14 mouse cellular contexts compared by ENCODE assay signal in the genomic region with DNA sequence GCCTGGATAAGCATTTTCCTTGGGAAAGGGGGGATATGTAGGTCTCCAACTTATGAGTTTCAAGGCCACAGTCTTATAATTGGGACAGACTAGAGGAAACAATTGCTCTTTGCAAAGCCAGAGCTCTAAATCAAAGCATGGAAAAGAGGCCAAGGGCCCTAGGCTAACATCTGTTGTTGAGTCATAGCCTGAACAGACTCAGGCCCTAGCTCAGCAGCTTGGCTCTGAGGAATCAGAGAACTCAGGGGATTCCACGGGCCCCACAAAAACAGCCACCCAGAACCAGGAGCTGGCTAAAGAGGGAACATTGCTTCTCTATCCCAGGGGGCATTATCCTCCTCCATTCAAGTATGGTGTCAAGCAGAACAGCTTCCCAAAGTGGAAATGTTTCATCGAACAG. TPM values are rescaled to one million over a fixed set of nuclear protein-coding genes. Genes with fewer than 3 reads are reported as not detected.
A peak's percentile ranks its signal among the peaks of the same experiment; 100 is the strongest.
DNase-seq lines count a peak whose midpoint lies in the region; ATAC-seq and TF ChIP-seq lines count a peak whose summit lies in the region.
"Had no signal": no experiment of that assay in that cellular context is flagged by ENCODE, and none has a peak within 500 bp of the region (broad histone marks: within the 10 kb centered on the region; RNA-seq: fewer than 3 reads in every experiment).

No protein-coding gene starts in this region.

- H3K36me3 ChIP-seq in embryonic facial prominence, embryonic 11.5 days (replicated peaks; ENCODE audit: control insufficient read depth, insufficient read depth, low read depth, low read length) = no peaks in the 10 kb centered on the region
- no peaks in the 10 kb centered on the region for H3K36me3 ChIP-seq in embryonic facial prominence, embryonic 10.5 days (replicated peaks)
- H3K36me3 ChIP-seq in embryonic facial prominence, embryonic 14.5 days (ENCODE audit: control insufficient read depth, insufficient read depth, low read length) = no peaks in the 10 kb centered on the region
- H3K36me3 ChIP-seq: heart, embryonic 15.5 days had no signal

- no peak overlapping the region for H3K27ac ChIP-seq in embryonic facial prominence, embryonic 11.5 days (replicated peaks; ENCODE audit: low read depth, low read length)
- no peak overlapping the region for H3K27ac ChIP-seq in embryonic facial prominence, embryonic 10.5 days (replicated peaks)
- peak overlapping the region; percentile 60 for H3K27ac ChIP-seq in layer of hippocampus, adult 2 months
- H3K27ac ChIP-seq in embryonic facial prominence, embryonic 14.5 days (replicated peaks; ENCODE audit: low read depth, low read length) = peak overlapping the region; percentile 49; the same call in 1 of the 2 replicates
- H3K27ac ChIP-seq: heart, embryonic 15.5 days had no signal

- DNase-seq in embryonic facial prominence, embryonic 11.5 days (ENCODE audit: low spot score) = peak; percentile 23
- no peak for DNase-seq in embryonic facial prominence, embryonic 10.5 days (ENCODE audit: low spot score)
- no peak for DNase-seq in layer of hippocampus, adult 2 months (ENCODE audit: low spot score in 2 of 2)
- no peak for DNase-seq in layer of hippocampus, adult 18-20 months (ENCODE audit: low spot score in 2 of 2)
- DNase-seq in embryonic facial prominence, embryonic 14.5 days (ENCODE audit: low spot score) = peak; percentile 29
- peak; percentile 58 for DNase-seq in skeletal muscle tissue, adult 2 months (ENCODE audit: low read depth, low spot score)
- DNase-seq in lung, postnatal 14 days = no peak
- no peak for DNase-seq in thymus, postnatal 4 days

- H3K4me2 ChIP-seq in embryonic facial prominence, embryonic 11.5 days (ENCODE audit: low read depth, low read length) = no peak overlapping the region
- no peak overlapping the region for H3K4me2 ChIP-seq in embryonic facial prominence, embryonic 14.5 days (ENCODE audit: low read depth, low read length)
- H3K4me2 ChIP-seq: heart, embryonic 15.5 days had no signal

- no peak overlapping the region for H3K4me3 ChIP-seq in embryonic facial prominence, embryonic 11.5 days (ENCODE audit: low read depth, low read length)
- H3K4me3 ChIP-seq in embryonic facial prominence, embryonic 10.5 days = no peak overlapping the region
- no peak overlapping the region for H3K4me3 ChIP-seq in layer of hippocampus, adult 2 months
- no peak overlapping the region for H3K4me3 ChIP-seq in embryonic facial prominence, embryonic 14.5 days (ENCODE audit: low read depth, low read length)
- H3K4me3 ChIP-seq: heart, embryonic 15.5 days had no signal

- H3K9me3 ChIP-seq in embryonic facial prominence, embryonic 11.5 days (replicated peaks; ENCODE audit: control insufficient read depth, low read length) = no peaks in the 10 kb centered on the region
- H3K9me3 ChIP-seq in embryonic facial prominence, embryonic 10.5 days = no peaks in the 10 kb centered on the region
- no peaks in the 10 kb centered on the region for H3K9me3 ChIP-seq in embryonic facial prominence, embryonic 14.5 days (ENCODE audit: control insufficient read depth, low read length)
- H3K9me3 ChIP-seq: heart, embryonic 15.5 days had no signal

- no peaks in the 10 kb centered on the region for H3K27me3 ChIP-seq in embryonic facial prominence, embryonic 11.5 days (ENCODE audit: control insufficient read depth, insufficient read depth, low read length)
- H3K27me3 ChIP-seq in embryonic facial prominence, embryonic 10.5 days (replicated peaks; ENCODE audit: low read depth, poor library complexity, severe bottlenecking) = no peaks in the 10 kb centered on the region
- no peaks in the 10 kb centered on the region for H3K27me3 ChIP-seq in embryonic facial prominence, embryonic 14.5 days (replicated peaks; ENCODE audit: control insufficient read depth, insufficient read depth, low read length)
- H3K27me3 ChIP-seq: heart, embryonic 15.5 days had no signal

- H3K4me1 ChIP-seq in embryonic facial prominence, embryonic 11.5 days (ENCODE audit: control insufficient read depth, insufficient read depth, low read length) = no peaks in the 10 kb centered on the region
- H3K4me1 ChIP-seq in embryonic facial prominence, embryonic 10.5 days = peaks cover 13% of the 10 kb centered on the region; the same call in 1 of the 2 replicates
- H3K4me1 ChIP-seq in embryonic facial prominence, embryonic 14.5 days (ENCODE audit: control insufficient read depth, insufficient read depth, low read length) = peaks cover 4% of the 10 kb centered on the region; the same call in 1 of the 2 replicates

- no peak for ATAC-seq in embryonic facial prominence, embryonic 11.5 days (replicated peaks; ENCODE audit: insufficient number of reproducible peaks, low FRiP score, low TSS enrichment, low read depth)
- ATAC-seq in embryonic facial prominence, embryonic 14.5 days (ENCODE audit: low read depth) = peak; percentile 33; the same call in 1 of the 2 replicates
- ATAC-seq: intestine, postnatal 0 days had no signal

- no peak for TF ChIP-seq CTCF in layer of hippocampus, adult 2 months (conservative IDR thresholded peaks at IDR 0.05)

- 76% methylated on average over 2 of the region's 2 CpGs for WGBS in embryonic facial prominence, embryonic 11.5 days
- whole genome bisulfite sequencing in embryonic facial prominence, embryonic 10.5 days = 76% methylated on average over 2 of the region's 2 CpGs
- WGBS in embryonic facial prominence, embryonic 14.5 days = 62% methylated on average over 2 of the region's 2 CpGs

- no peak overlapping the region for H3K9ac ChIP-seq in embryonic facial prominence, embryonic 11.5 days (replicated peaks; ENCODE audit: low read length)
- no peak overlapping the region for H3K9ac ChIP-seq in embryonic facial prominence, embryonic 14.5 days (ENCODE audit: low read depth, low read length)
- H3K9ac ChIP-seq: heart, embryonic 15.5 days had no signal

RNA-seq across cellular contexts. Expression of gene Snx27, which starts 28.1 kb away (rescaled TPM):
- 39.3 and 41.6 TPM in 2 replicates for polyA plus RNA-seq in embryonic facial prominence, embryonic 11.5 days (2014; fragmentation: Nextera tagmentation; extraction: Ambion mirVana)
- 39.3 and 40.7 TPM in 2 replicates for polyA plus RNA-seq in embryonic facial prominence, embryonic 10.5 days (2016; fragmentation: Nextera tagmentation; extraction: Ambion mirVana)
- total RNA-seq in layer of hippocampus, adult 2 months (2021) = 100 to 1,000 TPM; 102 to 108 TPM
- 100 to 1,000 TPM; 112 to 115 TPM for total RNA-seq in layer of hippocampus, adult 18-20 months (2021)
- polyA plus RNA-seq in embryonic facial prominence, embryonic 14.5 days (2014; fragmentation: Nextera tagmentation; extraction: Ambion mirVana) = 33.6 and 33.9 TPM in 2 replicates

RNA-seq across cellular contexts. Expression of gene Gm10972, which starts 32.3 kb away (rescaled TPM):
- not detected in 2 replicates for polyA plus RNA-seq in embryonic facial prominence, embryonic 11.5 days (2014; fragmentation: Nextera tagmentation; extraction: Ambion mirVana)
- not detected in 2 replicates for polyA plus RNA-seq in embryonic facial prominence, embryonic 10.5 days (2016; fragmentation: Nextera tagmentation; extraction: Ambion mirVana)
- not detected for total RNA-seq in layer of hippocampus, adult 2 months (2021)
- total RNA-seq in layer of hippocampus, adult 18-20 months (2021) = not detected
- polyA plus RNA-seq in embryonic facial prominence, embryonic 14.5 days (2014; fragmentation: Nextera tagmentation; extraction: Ambion mirVana) = not detected in 2 replicates
- total RNA-seq: left cerebral cortex, postnatal 25 days; monocyte, adult 5-6 weeks had no signal
- polyA plus RNA-seq: heart, embryonic 15.5 days; intestine, postnatal 0 days; lung, embryonic 16.5 days; stomach, embryonic 14.5 days had no signal

RNA-seq across cellular contexts. Expression of gene Tuft1, which starts 48.1 kb away (rescaled TPM):
- 5.0 and 5.3 TPM in 2 replicates for polyA plus RNA-seq in embryonic facial prominence, embryonic 11.5 days (2014; fragmentation: Nextera tagmentation; extraction: Ambion mirVana)
- 4.2 and 4.7 TPM in 2 replicates for polyA plus RNA-seq in embryonic facial prominence, embryonic 10.5 days (2016; fragmentation: Nextera tagmentation; extraction: Ambion mirVana)
- 1 to 10 TPM; 2.4 to 2.8 TPM for total RNA-seq in layer of hippocampus, adult 2 months (2021)
- total RNA-seq in layer of hippocampus, adult 18-20 months (2021) = 1 to 10 TPM; 3.3 to 3.5 TPM
- 10.6 TPM in 2 replicates for polyA plus RNA-seq in embryonic facial prominence, embryonic 14.5 days (2014; fragmentation: Nextera tagmentation; extraction: Ambion mirVana)

Comparison
In these comparisons a context has a peak if more than half of its experiments do, and no peak if none do; other contexts are left out.
1. DNase-seq: peak in embryonic facial prominence, embryonic 11.5 days (single experiment), embryonic facial prominence, embryonic 14.5 days (single experiment) and skeletal muscle tissue, adult 2 months (single experiment); none in embryonic facial prominence, embryonic 10.5 days (single experiment), layer of hippocampus, adult 2 months (0 of 2), layer of hippocampus, adult 18-20 months (0 of 2), lung, postnatal 14 days (single experiment) and thymus, postnatal 4 days (single experiment).
2. H3K27ac ChIP-seq: peak in layer of hippocampus, adult 2 months (single experiment) and embryonic facial prominence, embryonic 14.5 days (single experiment); none in embryonic facial prominence, embryonic 11.5 days (single experiment) and embryonic facial prominence, embryonic 10.5 days (single experiment).